Mouse (Mus musculus) left cerebral cortex, postnatal 36 days (tissue): ENCODE measurements at regions not wholly inside any gene's neighbourhood (a gene's known extent, or its start where the extent isn't known, plus 50 kb on each side); places are given as distances from the start of the nearest gene placed in this dataset.
A peak's percentile ranks its signal among the peaks of the same experiment; 100 is the strongest.
"Not testable (repeated sequence)": the region's sequence is repeated elsewhere in the genome, so short reads cannot be mapped to it uniquely, and the experiment has no call there.

Experiments used
- DNase-seq, 2 experiments: peaks; one replicate each; pipeline ENCODE4 v3.0.0; 2021 to 2022; ENCODE audit warnings: low spot score in 2 of 2, mixed read lengths in 1 of 2
- intact Hi-C: fragments of 180-260 bp; cut with DNase I; formaldehyde crosslinking; loops from one replicate; pipeline ENCODE4 v1.15.1; 2025

- intact Hi-C loops = no loop called here
- no peak for DNase-seq
Observed at GRCm38 (mm10) chr8:126787398-126787797, 158.2 kb downstream of the Tomm20 start.

DNA sequence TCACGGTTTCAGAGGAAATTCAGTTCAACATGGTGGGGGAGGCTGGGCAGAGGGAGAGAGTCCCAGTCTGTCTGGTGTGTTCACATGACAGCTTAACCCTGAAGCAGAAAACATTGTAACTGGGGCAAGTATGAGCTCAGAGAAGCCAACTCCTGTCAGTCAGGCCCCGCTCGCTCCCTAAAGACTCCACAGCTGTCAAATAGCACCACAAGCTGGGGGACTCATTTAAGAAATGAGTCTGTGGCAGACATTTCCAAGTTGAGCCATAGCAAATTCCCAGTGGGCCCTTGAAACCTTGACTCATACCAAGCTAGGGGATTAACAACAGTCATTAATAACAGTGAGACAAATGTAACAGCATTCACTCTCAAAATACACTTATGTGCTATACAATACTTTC, 160.4 kb downstream of the Tomm20 start:
- intact Hi-C loops = no loop called here
- DNase-seq = no peak

DNA sequence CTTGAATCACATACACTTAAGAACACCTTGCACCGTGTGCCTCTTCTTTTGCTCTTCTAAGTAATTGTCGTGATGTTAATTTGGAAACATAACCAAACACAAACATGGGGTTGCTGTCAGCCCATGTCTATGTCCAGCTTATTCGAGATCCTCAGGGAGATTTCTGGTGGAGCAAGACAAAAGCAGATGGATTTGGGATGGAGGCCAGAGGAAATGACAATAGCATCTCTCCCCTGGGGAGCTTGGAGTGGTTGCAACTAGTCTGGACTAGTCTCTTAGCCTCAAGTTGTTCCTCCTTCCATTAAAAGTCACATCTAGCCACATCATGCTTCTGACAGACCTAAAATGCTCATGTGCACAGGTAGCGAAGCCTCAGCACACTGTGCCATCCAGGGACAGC, 161.0 kb downstream of the Tomm20 start:
- DNase-seq = no peak
- intact Hi-C loops = no loop called here

- no peak for DNase-seq
- intact Hi-C loops = no loop called here
Observed at GRCm38 (mm10) chr8:126783703-126784440, 161.8 kb downstream of the Tomm20 start.

- intact Hi-C loops = no loop called here
Observed at GRCm38 (mm10) chr8:126778673-126779072, 167.0 kb downstream of the Tomm20 start.

DNA sequence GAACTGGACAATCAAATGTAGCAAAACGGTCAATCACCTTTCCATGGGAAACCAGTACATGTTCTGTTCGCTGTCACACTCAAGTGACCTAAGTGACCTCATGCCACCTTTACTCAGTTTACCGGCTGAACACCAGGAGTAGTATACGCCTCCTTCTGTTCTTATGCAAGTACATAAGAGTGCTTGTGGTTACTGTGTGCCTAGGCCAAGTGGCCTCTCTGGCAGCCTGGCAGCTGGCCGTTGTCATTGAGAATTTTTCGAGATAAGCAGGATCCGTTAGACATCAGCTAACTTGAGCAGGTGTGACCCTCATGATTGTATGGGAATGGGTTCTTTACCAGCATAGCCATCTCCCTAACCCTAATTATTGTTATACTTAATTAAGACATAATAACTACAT, 167.5 kb downstream of the Tomm20 start:
- no peak for DNase-seq
- intact Hi-C loops = no loop called here

More at GRCm38 (mm10) chr8:126778673-126779072, 167.0 kb downstream of the Tomm20 start:
- no peak for DNase-seq

DNA sequence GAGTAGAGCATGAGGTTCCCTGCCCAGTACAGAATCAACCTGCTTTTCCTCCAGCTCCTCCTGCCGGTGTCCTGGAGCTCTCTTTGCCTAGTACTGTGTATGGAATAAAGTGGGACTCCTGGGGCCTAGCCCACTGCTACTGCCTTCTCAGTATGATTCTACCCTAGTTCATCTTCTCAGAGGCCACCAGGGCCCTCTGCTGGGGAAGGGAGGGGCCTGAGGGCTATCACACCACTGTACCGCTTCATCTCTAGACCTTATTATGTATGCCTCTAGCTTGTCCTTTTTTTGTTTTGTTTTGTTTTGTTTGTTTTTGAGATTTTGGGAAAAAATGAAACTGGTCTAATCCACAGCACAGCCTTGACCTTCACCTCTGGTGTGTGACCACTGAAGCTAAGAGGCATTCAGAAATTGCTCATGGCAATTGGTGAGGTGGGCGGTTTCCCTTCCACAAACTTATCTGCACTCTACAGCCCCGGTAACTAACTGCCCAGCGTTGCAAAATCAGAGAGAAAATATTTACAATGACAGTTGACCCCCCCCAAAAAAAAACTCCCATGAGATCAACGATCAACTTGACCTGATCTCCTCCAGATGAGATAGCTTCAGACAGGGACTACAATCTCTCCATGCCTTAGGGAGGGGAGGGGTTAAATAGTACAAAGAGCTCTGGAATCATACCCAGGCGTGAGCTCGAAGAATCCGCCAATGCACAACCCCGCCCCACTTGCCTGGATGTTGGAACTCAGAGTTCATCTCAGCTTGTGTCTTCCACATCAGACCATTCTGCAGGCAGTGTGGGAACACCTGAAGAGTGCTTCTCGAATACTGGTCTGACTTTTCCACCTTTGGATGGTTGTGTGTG, 168.8 kb downstream of the Tomm20 start:
- intact Hi-C loops = no loop called here
- DNase-seq = no peak

- intact Hi-C loops = no loop called here
- DNase-seq = no peak
Observed at GRCm38 (mm10) chr8:126775334-126775733, 170.3 kb downstream of the Tomm20 start.

DNA sequence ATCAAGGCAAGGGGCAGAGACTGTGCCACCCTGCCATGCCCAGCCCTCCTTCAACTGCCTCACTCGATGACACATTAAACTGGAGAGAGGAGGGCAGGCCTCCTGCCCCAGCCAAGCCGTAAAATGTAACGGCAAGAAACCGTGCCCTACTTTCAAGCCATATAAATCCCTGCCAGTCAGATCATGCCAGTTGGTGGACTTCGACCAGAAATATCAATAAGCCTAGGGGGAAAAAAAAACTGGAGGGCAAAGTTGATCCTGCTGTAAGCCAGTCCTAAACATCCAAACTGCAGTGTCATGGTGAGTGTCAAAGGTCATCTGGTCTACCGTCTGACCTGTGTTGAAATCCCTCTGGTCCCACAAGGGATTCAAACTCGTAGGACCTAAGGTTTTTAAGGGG, 170.8 kb downstream of the Tomm20 start:
- no peak for DNase-seq
- intact Hi-C loops = no loop called here

- DNase-seq = no peak
- intact Hi-C loops = no loop called here
Observed at GRCm38 (mm10) chr8:126772748-126773147, 172.9 kb downstream of the Tomm20 start.

- intact Hi-C loops = no loop called here
- DNase-seq = no peak
Observed at GRCm38 (mm10) chr8:126772194-126772593, 173.4 kb downstream of the Tomm20 start.

DNA sequence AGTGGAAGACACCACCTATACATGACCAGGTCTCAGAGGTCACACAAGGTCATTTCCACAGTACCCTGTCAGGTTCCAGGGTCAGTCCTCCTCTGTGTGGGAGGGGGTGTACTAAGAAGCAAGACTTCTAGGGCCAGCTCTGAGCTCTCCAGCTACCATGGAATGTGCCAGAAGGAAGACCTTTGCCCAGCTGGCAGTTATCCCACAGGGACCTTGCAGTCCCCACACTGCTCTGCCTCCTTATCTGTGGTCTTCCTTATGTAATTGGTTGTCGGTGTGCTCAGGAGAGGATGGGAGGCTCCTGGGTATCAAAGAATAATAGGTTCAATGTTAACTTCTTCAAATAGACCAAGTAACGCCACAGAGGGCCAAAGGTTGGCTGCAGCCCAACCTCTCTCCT, 175.3 kb downstream of the Tomm20 start:
- intact Hi-C loops = not testable (repeated sequence)

GRCm38 (mm10) chr8:126768142-126768541, 174.4 kb upstream of the Irf2bp2 start:
- no peak for DNase-seq
- intact Hi-C loops = no loop called here

More for the DNA sequence above, 175.3 kb downstream of the Tomm20 start:
- DNase-seq = not testable (repeated sequence)

GRCm38 (mm10) chr8:126767341-126767740, 173.6 kb upstream of the Irf2bp2 start:
- intact Hi-C loops = no loop called here
- DNase-seq = no peak

DNA sequence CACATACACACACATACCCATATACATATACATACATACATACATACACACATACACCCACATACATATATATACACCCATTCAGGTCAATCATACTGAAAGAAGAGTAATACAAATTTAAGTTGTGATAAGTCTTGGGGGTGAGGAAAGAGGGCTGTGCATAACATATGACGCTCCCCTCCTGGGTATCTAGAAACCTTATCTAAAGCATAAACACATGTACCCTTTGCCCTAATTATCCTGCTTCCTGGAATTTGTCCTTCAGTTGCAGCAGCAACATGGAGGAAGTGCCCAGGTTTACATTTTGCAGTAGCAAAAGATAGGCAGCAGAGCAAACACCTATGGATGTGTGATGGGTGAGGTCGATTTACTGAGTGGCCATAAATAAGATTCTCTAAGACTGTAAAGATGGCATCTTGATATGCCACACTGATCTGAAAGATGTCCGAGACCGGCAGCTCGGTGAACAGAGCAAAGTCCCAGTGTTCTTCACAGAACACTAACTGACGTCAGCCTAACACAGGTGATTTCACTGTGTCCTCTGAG, 172.0 kb upstream of the Irf2bp2 start:
- intact Hi-C loops = no loop called here
- no peak for DNase-seq

GRCm38 (mm10) chr8:126763600-126763999, 169.8 kb upstream of the Irf2bp2 start:
- intact Hi-C loops = no loop called here
- DNase-seq = peak in 1 of 2 experiments; percentile 17

- intact Hi-C loops = loop anchor here (5.0 kb wide), 3 partner anchors 43 to 167 kb away; partner anchors contain the start of gene Irf2bp2
- DNase-seq = no peak
Observed at GRCm38 (mm10) chr8:126759711-126760110, 165.9 kb upstream of the Irf2bp2 start.

- intact Hi-C loops = loop anchor here (5.0 kb wide), 3 partner anchors 43 to 167 kb away; partner anchors contain the start of gene Irf2bp2
- no peak for DNase-seq
Observed at GRCm38 (mm10) chr8:126758951-126759350, 165.2 kb upstream of the Irf2bp2 start.

- DNase-seq = peak; percentile 39 to 42
- intact Hi-C loops = loop anchor here (5.0 kb wide), 3 partner anchors 44 to 166 kb away; partner anchors contain the start of gene Irf2bp2
Observed at GRCm38 (mm10) chr8:126757951-126758757, 164.4 kb upstream of the Irf2bp2 start.
